Mouse (Mus musculus) E14TG2a.4 (cell line): Measurements from ENCODE around the gene Nap1l4.

Experiments
- CTCF ChIP-seq: conservative IDR thresholded peaks from 2 replicates; pipeline ENCODE4 v1.5.1; 2014; ENCODE audit warnings: low read length
- NANOG ChIP-seq: IDR thresholded peaks from 2 replicates; pipeline ENCODE4 v1.6.1; 2014; ENCODE audit warnings: borderline replicate concordance, low read length, mixed read lengths
- POU5F1 ChIP-seq: IDR thresholded peaks from 2 replicates; pipeline ENCODE4 v1.6.1; 2014; ENCODE audit warnings: low read length, borderline replicate concordance

GRCm38 (mm10) chr7:143500912-143501311 is 48.0 kb downstream of the Nap1l4 start:
- TF ChIP-seq CTCF = no peak
- TF ChIP-seq NANOG = no peak
- no peak for TF ChIP-seq POU5F1
